Mouse (Mus musculus) CH12.LX (cell line): ENCODE data around the gene 1110008L16Rik. TPM values are rescaled to one million over a fixed set of nuclear protein-coding genes. Genes with fewer than 3 reads are reported as not detected.
A peak's percentile ranks its signal among the peaks of the same experiment; 100 is the strongest.

Experiments used
- DNase-seq: peaks from one replicate; pipeline ENCODE4 v3.0.0-alpha.2; 2013; ENCODE audit errors: extremely low read depth
- H3K27ac ChIP-seq: 2 replicates; pipeline ENCODE4 v1.5.1; 2012; ENCODE audit warnings: low read depth, mild to moderate bottlenecking, control low read depth, moderate library complexity; ENCODE audit not compliant: insufficient read depth
- H3K27me3 ChIP-seq: replicated peaks from 2 replicates; pipeline ENCODE3; 2012; ENCODE audit warnings: inconsistent platforms
- H3K36me3 ChIP-seq, 2 experiments: replicated peaks in 1 of 2; 2 replicates each; pipeline versions ENCODE3 to v1.6.1; 2012; ENCODE audit warnings: inconsistent platforms in 1 of 2, low read length in 1 of 2, mild to moderate bottlenecking in 1 of 2, mixed read lengths in 1 of 2, moderate library complexity in 1 of 2; ENCODE audit not compliant: control insufficient read depth in 1 of 2, insufficient read depth in 1 of 2
- H3K4me1 ChIP-seq, 2 experiments: 2 replicates each; pipeline ENCODE4 v1.6.1; 2012; ENCODE audit warnings: inconsistent platforms in 1 of 2, moderate library complexity in 1 of 2; ENCODE audit not compliant: insufficient read depth in 2 of 2, control insufficient read depth in 1 of 2
- H3K4me2 ChIP-seq: 2 replicates; pipeline ENCODE4 v1.6.1; 2012; ENCODE audit warnings: low read depth, mild to moderate bottlenecking, control low read depth; ENCODE audit not compliant: poor library complexity, insufficient read depth, severe bottlenecking
- H3K4me3 ChIP-seq, 3 experiments: fragments of 150-350 bp in 1 of 3; sonication (generic) in 1 of 3; replicated peaks in 1 of 3; 2 replicates each; pipeline versions ENCODE3 to v1.5.1; 2011 to 2012; ENCODE audit warnings: low read depth in 2 of 3, low read length in 2 of 3, mild to moderate bottlenecking in 2 of 3, moderate library complexity in 2 of 3, control low read depth in 1 of 3, improper control_type of control experiment in 1 of 3, inconsistent platforms in 1 of 3, mixed read lengths in 1 of 3; ENCODE audit not compliant: poor library complexity in 1 of 3
- H3K79me2 ChIP-seq: replicated peaks from 2 replicates; pipeline ENCODE4 v1.6.1; 2012; ENCODE audit warnings: mild to moderate bottlenecking, moderate library complexity; ENCODE audit not compliant: control insufficient read depth, poor library complexity, insufficient read depth, severe bottlenecking; ENCODE audit errors: extremely low read depth
- H3K9ac ChIP-seq: 2 replicates; pipeline ENCODE4 v1.6.1; 2012; ENCODE audit warnings: low read depth, mild to moderate bottlenecking, control low read depth, moderate library complexity; ENCODE audit not compliant: insufficient read depth
- H3K9me3 ChIP-seq: replicated peaks from 2 replicates; pipeline ENCODE3; 2012; ENCODE audit warnings: low read length, inconsistent platforms, mixed read lengths
- BHLHE40 ChIP-seq: IDR thresholded peaks from 2 replicates; pipeline ENCODE4 v1.6.1; 2011; ENCODE audit warnings: mild to moderate bottlenecking, low read depth, low read length, improper control_type of control experiment
- CHD1 ChIP-seq: IDR thresholded peaks from 2 replicates; pipeline ENCODE4 v1.6.1; 2012; ENCODE audit warnings: low read depth, low read length, improper control_type of control experiment, inconsistent platforms
- CTCF ChIP-seq, 2 experiments: IDR thresholded peaks in 1 of 2; conservative IDR thresholded peaks in 1 of 2; 2 replicates each; pipeline ENCODE4 v1.5.1; 2011 to 2012; ENCODE audit warnings: low read depth in 2 of 2, low read length in 2 of 2, improper control_type of control experiment in 1 of 2, inconsistent platforms in 1 of 2, mild to moderate bottlenecking in 1 of 2, moderate library complexity in 1 of 2
- EP300 ChIP-seq: IDR thresholded peaks from 2 replicates; pipeline ENCODE4 v1.6.1; 2011; ENCODE audit warnings: low read length, improper control_type of control experiment
- ETS1 ChIP-seq: conservative IDR thresholded peaks from 2 replicates; pipeline ENCODE4 v1.6.1; 2012; ENCODE audit warnings: low read depth, mild to moderate bottlenecking, inconsistent platforms, low read length, improper control_type of control experiment, moderate library complexity
- GABPA ChIP-seq: IDR thresholded peaks from 2 replicates; pipeline ENCODE4 v1.6.1; 2012; ENCODE audit warnings: low read depth, low read length, improper control_type of control experiment, inconsistent platforms; ENCODE audit not compliant: insufficient replicate concordance
- JUN ChIP-seq: IDR thresholded peaks from 2 replicates; pipeline ENCODE4 v1.6.1; 2011; ENCODE audit warnings: low read depth, mild to moderate bottlenecking, low read length, improper control_type of control experiment, moderate library complexity; ENCODE audit not compliant: insufficient read depth
- JUND ChIP-seq: conservative IDR thresholded peaks from 2 replicates; pipeline ENCODE4 v1.6.1; 2011; ENCODE audit warnings: low read depth, low read length, improper control_type of control experiment
- KAT2A ChIP-seq: IDR thresholded peaks from 2 replicates; pipeline ENCODE4 v1.6.1; 2012; ENCODE audit warnings: low read length, improper control_type of control experiment, inconsistent platforms; ENCODE audit not compliant: insufficient replicate concordance
- MXI1 ChIP-seq: IDR thresholded peaks from 2 replicates; pipeline ENCODE4 v1.6.1; 2011; ENCODE audit warnings: mild to moderate bottlenecking, low read depth, low read length, improper control_type of control experiment
- POLR2AphosphoS2 ChIP-seq: IDR thresholded peaks from 2 replicates; pipeline ENCODE4 v1.6.1; 2011; ENCODE audit warnings: low read depth, low read length, improper control_type of control experiment
- RAD21 ChIP-seq: IDR thresholded peaks from 2 replicates; pipeline ENCODE4 v1.6.1; 2011; ENCODE audit warnings: low read depth, mild to moderate bottlenecking, low read length, improper control_type of control experiment, moderate library complexity
- USF1 ChIP-seq: IDR thresholded peaks from 2 replicates; pipeline ENCODE4 v1.6.1; 2014; ENCODE audit warnings: low read depth, mild to moderate bottlenecking, inconsistent platforms, low read length, improper control_type of control experiment
- USF2 ChIP-seq: conservative IDR thresholded peaks from 2 replicates; pipeline ENCODE4 v1.6.1; 2011; ENCODE audit warnings: low read depth, low read length, improper control_type of control experiment
- ZC3H11A ChIP-seq: IDR thresholded peaks from 2 replicates; pipeline ENCODE4 v1.6.1; 2012; ENCODE audit warnings: low read depth, mild to moderate bottlenecking, inconsistent platforms, low read length, improper control_type of control experiment
- ZKSCAN1 ChIP-seq: IDR thresholded peaks from 2 replicates; pipeline ENCODE4 v1.6.1; 2012; ENCODE audit warnings: low read depth, inconsistent platforms, low read length, improper control_type of control experiment, borderline replicate concordance
- dilution Hi-C: fragments of 300-500 bp; cut with MboI; formaldehyde crosslinking; loops from 2 replicates; pipeline ENCODE4 v1.14.3; 2020; ENCODE audit warnings: low sequenced_read_pairs; ENCODE audit not compliant: extremely low pct_unique_long_range_greater_than_20kb, extremely low pct_ligation_motif_present
- in situ Hi-C: fragments of 300-500 bp; cut with MboI; formaldehyde crosslinking; loops from 3 replicates; pipeline ENCODE4 v1.14.3; 2019; ENCODE audit warnings: low sequenced_read_pairs, low pct_ligation_motif_present, low pct_unique_long_range_greater_than_20kb, mixed read lengths
- polyA plus RNA-seq: library from polyadenylated mRNA; unstranded; fragments of >175 nt; gene quantifications from 2 replicates; pipeline ENCODE4 v1.2.1, GENCODE M21; 2012; ENCODE audit warnings: low read depth; ENCODE audit not compliant: insufficient read length
- total RNA-seq, 2 experiments: library from RNA; depleted of rRNA; stranded (reverse); fragments of 300-350 nt in 1 of 2; fragments of >200 nt in 1 of 2; gene quantifications; 2 replicates each; pipeline ENCODE4 v1.2.3; 2012 to 2014

Gene 1110008L16Rik
- total and polyA plus RNA-seq, 3 experiments, result 25.7 to 32.6 (median 28.9) TPM

GRCm38 (mm10) chr12:55415762-55416161, 116.4 kb downstream of the 1110008L16Rik start:
- TF ChIP-seq USF1, result no peak
- no peak for TF ChIP-seq CHD1
- no peak for TF ChIP-seq KAT2A
- no peak for TF ChIP-seq MXI1
- no peak for TF ChIP-seq CTCF (conservative IDR thresholded peaks at IDR 0.05 in 1 of 2, IDR thresholded peaks at IDR 0.05 in 1 of 2; ENCODE audit: low read depth in 2 of 2, low read length in 2 of 2)
- no peak for TF ChIP-seq JUND
- Histone ChIP-seq H3K4me1 (peaks cover 0 to 10% of the 10 kb centered on the region in 2 experiments; a peak in 1 of 4 replicates), H3K27me3 (no peaks in the 10 kb centered on the region), H3K4me3 (no peak overlapping the region), H3K79me2 (peaks cover 4% of the 10 kb centered on the region; the same call in 1 of the 2 replicates), H3K9ac (no peak overlapping the region), H3K27ac (no peak overlapping the region), H3K9me3 (peaks cover 6% of the 10 kb centered on the region), H3K36me3 (peaks cover 67 to 90% of the 10 kb centered on the region in 2 experiments), H3K4me2 (no peak overlapping the region)
- in situ Hi-C loops (no loop called here), dilution Hi-C loops (no loop called here)
- DNase-seq, result no peak

DNA sequence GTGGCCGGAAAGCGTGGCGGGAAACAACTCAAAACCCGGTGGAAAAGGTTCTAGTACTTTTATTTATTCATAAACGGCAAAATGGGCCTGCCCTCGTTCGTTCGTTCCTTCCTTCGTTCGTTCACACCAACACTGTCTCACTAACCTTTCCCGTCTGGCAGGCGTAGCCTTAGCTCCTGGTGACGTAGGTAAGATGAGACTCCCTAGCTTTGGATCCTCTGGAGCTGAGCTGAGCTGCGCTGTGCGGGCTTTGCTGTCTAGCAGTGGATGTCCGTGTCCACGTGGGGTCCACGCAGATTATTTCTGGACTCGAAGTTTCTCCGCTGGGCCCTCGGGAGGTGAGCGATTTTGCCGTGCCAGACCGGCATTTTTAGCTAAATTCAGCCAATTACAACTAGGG, 120.8 kb downstream of the 1110008L16Rik start:
- H3K27ac ChIP-seq, result no peak overlapping the region
- peaks cover 4% of the 10 kb centered on the region; the same call in 1 of the 2 replicates for H3K79me2 ChIP-seq
- no peak overlapping the region for H3K9ac ChIP-seq
- peaks cover 8% of the 10 kb centered on the region for H3K9me3 ChIP-seq
- no peaks in the 10 kb centered on the region for H3K27me3 ChIP-seq
- in situ Hi-C loops (no loop called here), dilution Hi-C loops (no loop called here)
- no peak overlapping the region for H3K4me2 ChIP-seq
- TF ChIP-seq CHD1 (no peak), USF2 (no peak), USF1 (no peak), JUN (no peak), POLR2AphosphoS2 (0 out of 2 replicates have a peak, but pooled peaks have one; percentile 25), ETS1 (no peak), ZKSCAN1 (no peak)
- peaks cover 5 to 34% of the 10 kb centered on the region in 2 experiments; a peak in 3 of 4 replicates for H3K4me1 ChIP-seq
- no peak for DNase-seq
- no peak overlapping the region for H3K4me3 ChIP-seq
- H3K36me3 ChIP-seq, result peaks cover 38 to 55% of the 10 kb centered on the region in 2 experiments

- no peak overlapping the region for H3K9ac ChIP-seq
- H3K4me3 ChIP-seq, result no peak overlapping the region
- H3K36me3 ChIP-seq, result peaks cover 25 to 38% of the 10 kb centered on the region in 2 experiments
- H3K27me3 ChIP-seq, result no peaks in the 10 kb centered on the region
- no peak overlapping the region for H3K4me2 ChIP-seq
- DNase-seq, result no peak
- peaks cover 2% of the 10 kb centered on the region; the same call in 1 of the 2 replicates for H3K79me2 ChIP-seq
- H3K9me3 ChIP-seq, result peaks cover 8% of the 10 kb centered on the region
- H3K27ac ChIP-seq, result peak overlapping the region; percentile 21
- TF ChIP-seq EP300 (no peak), ZC3H11A (no peak), GABPA (no peak), BHLHE40 (no peak), KAT2A (no peak), CHD1 (no peak), RAD21 (no peak)
- dilution Hi-C loops (no loop called here), in situ Hi-C loops (no loop called here)
- peaks cover 5 to 33% of the 10 kb centered on the region in 2 experiments; a peak in 3 of 4 replicates for H3K4me1 ChIP-seq
Measured at GRCm38 (mm10) chr12:55422057-55422456, 122.7 kb downstream of the 1110008L16Rik start.
